Mouse (Mus musculus): ENCODE measurements at regions not wholly inside any gene's neighbourhood (a gene's known extent, or its start where the extent isn't known, plus 50 kb on each side); places are given as distances from the start of the nearest gene placed in this dataset.

- 83% methylated on average over 14 of the region's 14 CpGs for WGBS
- H3K4me3 ChIP-seq (ENCODE audit: extremely low read depth, insufficient read depth, insufficient read length): no peak overlapping the region
- H3K27me3 ChIP-seq (ENCODE audit: control insufficient read depth, insufficient read depth, low read length): no peaks in the 10 kb centered on the region
- no peaks in the 10 kb centered on the region for H3K36me3 ChIP-seq (ENCODE audit: control insufficient read depth, insufficient read depth, low read length)
- no peak for DNase-seq (ENCODE audit: low read depth in 1 of 2, low spot score in 2 of 2)
- H3K27ac ChIP-seq (ENCODE audit: insufficient read depth, low read length): no peak overlapping the region
- no peak for TF ChIP-seq POLR2A (IDR thresholded peaks at IDR 0.05; ENCODE audit: low read depth, low read length)
- H3K4me1 ChIP-seq (ENCODE audit: control insufficient read depth, insufficient read depth, insufficient read length): no peaks in the 10 kb centered on the region; the same call in 1 of the 2 replicates
Measured at GRCm38 (mm10) chr6:51009526-51010340, 355.5 kb upstream of the Npvf start.

GRCm38 (mm10) chr6:51010536-51010935 lies 356.3 kb upstream of the Npvf start:
- 85% methylated on average over 1 of the region's 1 CpGs for WGBS
- TF ChIP-seq CTCF (IDR thresholded peaks at IDR 0.05; ENCODE audit: extremely low read depth, insufficient read depth, insufficient read length, insufficient replicate concordance): no peak
- no peak for TF ChIP-seq POLR2A (IDR thresholded peaks at IDR 0.05; ENCODE audit: low read depth, low read length)
- no peaks in the 10 kb centered on the region for H3K36me3 ChIP-seq (ENCODE audit: control insufficient read depth, insufficient read depth, low read length)
- no peaks in the 10 kb centered on the region for H3K27me3 ChIP-seq (ENCODE audit: control insufficient read depth, insufficient read depth, low read length)
- no peak overlapping the region for H3K4me3 ChIP-seq (ENCODE audit: extremely low read depth, insufficient read depth, insufficient read length)
- no peaks in the 10 kb centered on the region; the same call in 1 of the 2 replicates for H3K4me1 ChIP-seq (ENCODE audit: control insufficient read depth, insufficient read depth, insufficient read length)
- no peak for DNase-seq (ENCODE audit: low read depth in 1 of 2, low spot score in 2 of 2)
- H3K27ac ChIP-seq (ENCODE audit: insufficient read depth, low read length): no peak overlapping the region

GRCm38 (mm10) chr6:51012086-51012830 lies 358.0 kb upstream of the Npvf start:
- H3K27ac ChIP-seq (ENCODE audit: insufficient read depth, low read length): no peak overlapping the region
- no peak overlapping the region for H3K4me3 ChIP-seq (ENCODE audit: extremely low read depth, insufficient read depth, insufficient read length)
- no peak for TF ChIP-seq CTCF (IDR thresholded peaks at IDR 0.05; ENCODE audit: extremely low read depth, insufficient read depth, insufficient read length, insufficient replicate concordance)
- no peak for TF ChIP-seq POLR2A (IDR thresholded peaks at IDR 0.05; ENCODE audit: low read depth, low read length)
- no peak for DNase-seq (ENCODE audit: low read depth in 1 of 2, low spot score in 2 of 2)
- 46% methylated on average over 15 of the region's 15 CpGs for WGBS
- no peaks in the 10 kb centered on the region; the same call in 1 of the 2 replicates for H3K4me1 ChIP-seq (ENCODE audit: control insufficient read depth, insufficient read depth, insufficient read length)
- H3K27me3 ChIP-seq (ENCODE audit: control insufficient read depth, insufficient read depth, low read length): no peaks in the 10 kb centered on the region
- no peaks in the 10 kb centered on the region for H3K36me3 ChIP-seq (ENCODE audit: control insufficient read depth, insufficient read depth, low read length)

GRCm38 (mm10) chr6:51015735-51016134 lies 361.5 kb upstream of the Npvf start:
- H3K36me3 ChIP-seq (ENCODE audit: control insufficient read depth, insufficient read depth, low read length): no peaks in the 10 kb centered on the region
- TF ChIP-seq CTCF (IDR thresholded peaks at IDR 0.05; ENCODE audit: extremely low read depth, insufficient read depth, insufficient read length, insufficient replicate concordance) (no peak), POLR2A (IDR thresholded peaks at IDR 0.05; ENCODE audit: low read depth, low read length) (no peak)
- WGBS: 88% methylated on average over 2 of the region's 2 CpGs
- no peaks in the 10 kb centered on the region for H3K27me3 ChIP-seq (ENCODE audit: control insufficient read depth, insufficient read depth, low read length)
- no peak overlapping the region for H3K27ac ChIP-seq (ENCODE audit: insufficient read depth, low read length)
- H3K4me1 ChIP-seq (ENCODE audit: control insufficient read depth, insufficient read depth, insufficient read length): no peaks in the 10 kb centered on the region
- no peak for DNase-seq (ENCODE audit: low read depth in 1 of 2, low spot score in 2 of 2)
- no peak overlapping the region for H3K4me3 ChIP-seq (ENCODE audit: extremely low read depth, insufficient read depth, insufficient read length)

GRCm38 (mm10) chr6:51016441-51017070 lies 362.3 kb upstream of the Npvf start:
- Histone ChIP-seq H3K4me3 (ENCODE audit: extremely low read depth, insufficient read depth, insufficient read length) (no peak overlapping the region), H3K27me3 (ENCODE audit: control insufficient read depth, insufficient read depth, low read length) (no peaks in the 10 kb centered on the region), H3K27ac (ENCODE audit: insufficient read depth, low read length) (no peak overlapping the region), H3K36me3 (ENCODE audit: control insufficient read depth, insufficient read depth, low read length) (no peaks in the 10 kb centered on the region), H3K4me1 (ENCODE audit: control insufficient read depth, insufficient read depth, insufficient read length) (no peaks in the 10 kb centered on the region)
- DNase-seq (ENCODE audit: low read depth in 1 of 2, low spot score in 2 of 2): no peak
- TF ChIP-seq CTCF (IDR thresholded peaks at IDR 0.05; ENCODE audit: extremely low read depth, insufficient read depth, insufficient read length, insufficient replicate concordance): no peak
- WGBS: 48% methylated on average over 5 of the region's 5 CpGs

GRCm38 (mm10) chr6:51017260-51017999 lies 363.2 kb upstream of the Npvf start:
- Histone ChIP-seq H3K4me1 (ENCODE audit: control insufficient read depth, insufficient read depth, insufficient read length) (no peaks in the 10 kb centered on the region), H3K4me3 (ENCODE audit: extremely low read depth, insufficient read depth, insufficient read length) (no peak overlapping the region), H3K27me3 (ENCODE audit: control insufficient read depth, insufficient read depth, low read length) (no peaks in the 10 kb centered on the region), H3K27ac (ENCODE audit: insufficient read depth, low read length) (no peak overlapping the region), H3K36me3 (ENCODE audit: control insufficient read depth, insufficient read depth, low read length) (no peaks in the 10 kb centered on the region)
- TF ChIP-seq POLR2A (IDR thresholded peaks at IDR 0.05; ENCODE audit: low read depth, low read length) (no peak), CTCF (IDR thresholded peaks at IDR 0.05; ENCODE audit: extremely low read depth, insufficient read depth, insufficient read length, insufficient replicate concordance) (no peak)
- 88% methylated on average over 9 of the region's 9 CpGs for WGBS
- DNase-seq (ENCODE audit: low read depth in 1 of 2, low spot score in 2 of 2): no peak
